Mouse (Mus musculus) erythroblast, embryonic 14.5 days (primary cell): Measurements from ENCODE around the gene Rptor.

Experiments
- GATA1 ChIP-seq: IDR thresholded peaks from 2 replicates; pipeline ENCODE4 v1.6.1; 2012; ENCODE audit warnings: low read length, inconsistent platforms, mixed read lengths
- TAL1 ChIP-seq: IDR thresholded peaks from 3 replicates; pipeline ENCODE4 v1.6.1; 2012; ENCODE audit warnings: low read length, inconsistent platforms, mixed read lengths

DNA sequence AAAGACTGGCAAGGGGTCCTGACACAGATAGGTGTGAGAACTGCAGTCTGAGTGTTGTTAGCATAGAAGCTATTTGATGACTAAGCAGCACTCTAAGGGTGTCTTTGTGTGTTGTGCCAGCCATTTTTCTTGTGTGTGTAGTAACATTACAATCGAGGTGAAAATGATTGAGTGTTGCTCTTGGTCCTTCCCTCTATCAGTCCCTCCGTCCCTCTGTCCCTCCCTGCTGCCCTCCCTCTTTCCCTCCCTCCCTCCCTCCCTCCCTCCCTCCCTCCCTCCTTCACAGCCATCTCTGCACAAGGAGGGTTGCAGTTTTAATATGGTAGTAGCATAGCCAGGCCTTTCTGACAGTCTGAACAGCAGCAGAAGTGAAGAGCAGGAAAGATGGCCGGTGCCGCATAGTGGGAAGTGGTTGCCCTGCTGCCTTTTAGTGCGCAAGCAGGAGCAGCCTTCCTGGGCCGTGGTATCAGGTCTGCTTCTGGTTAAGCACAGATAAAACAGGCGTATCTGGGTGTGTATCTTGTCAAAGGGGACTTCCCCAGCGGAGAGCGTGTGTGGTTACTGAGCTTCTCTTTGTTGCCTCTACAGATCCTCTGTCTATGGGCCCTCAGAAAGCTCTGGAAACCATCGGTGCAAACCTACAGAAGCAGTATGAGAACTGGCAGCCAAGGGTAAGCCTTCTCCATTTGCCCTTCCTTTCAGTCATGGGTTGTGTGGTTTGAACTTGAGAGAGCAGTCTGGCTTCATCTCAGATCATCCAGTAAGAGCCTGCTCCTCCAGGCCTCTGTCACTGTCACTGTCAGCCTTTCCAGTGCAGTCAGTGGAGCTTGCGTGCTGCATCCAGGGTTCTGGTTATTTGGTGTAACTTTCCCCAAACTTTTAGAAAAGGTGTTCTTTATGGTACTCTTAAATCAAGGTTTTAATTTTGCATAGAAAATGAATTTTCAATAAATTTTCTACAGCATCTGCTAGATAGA lies 68.3 kb downstream of the Rptor start:
- TF ChIP-seq GATA1, result peak; percentile 68
- peak; percentile 34; the same call in 1 of the 3 replicates for TF ChIP-seq TAL1
